18 mouse cellular contexts compared by ENCODE assay signal in the genomic region with DNA sequence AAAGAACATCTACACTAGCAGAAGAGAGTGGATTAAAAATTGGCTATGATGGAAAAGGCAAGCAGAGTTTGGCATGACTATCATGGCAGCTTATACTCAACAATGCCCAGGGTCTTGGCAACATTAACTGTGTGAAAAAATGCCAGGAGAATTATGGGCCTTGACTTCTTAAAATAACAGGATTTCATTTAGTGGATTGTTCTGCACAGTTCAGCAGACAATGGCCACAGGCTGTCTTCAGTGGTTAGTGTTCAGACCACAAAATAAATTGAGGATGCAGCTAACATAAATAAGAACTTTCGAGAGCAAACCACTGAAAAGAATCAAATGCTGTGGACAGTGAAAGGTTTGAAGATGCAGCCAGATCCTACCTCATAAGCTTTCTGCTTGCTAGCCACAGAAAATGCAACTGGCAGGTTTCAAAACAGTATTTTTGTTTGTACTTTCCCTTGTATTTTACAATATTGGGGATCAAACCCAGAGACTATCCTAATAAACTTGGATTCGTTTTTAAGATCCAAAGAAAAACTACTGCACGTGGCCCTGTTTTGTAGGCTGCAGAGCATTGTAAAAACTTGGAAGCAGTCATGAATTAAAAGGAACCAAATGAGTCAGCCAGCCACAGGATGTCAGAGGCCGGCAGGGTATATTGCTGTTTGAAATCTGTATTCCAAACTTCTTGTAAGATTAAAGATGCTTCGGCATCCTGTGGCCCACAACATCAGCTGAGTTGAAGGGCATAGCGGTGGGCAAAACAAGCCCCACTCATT.
DNase-seq lines count a peak whose midpoint lies in the region; TF ChIP-seq lines count a peak whose summit lies in the region.
"Had no signal": no experiment of that assay in that cellular context is flagged by ENCODE, and none has a peak within 500 bp of the region (broad histone marks: within the 10 kb centered on the region; RNA-seq: fewer than 3 reads in every experiment).

No protein-coding gene starts in this region.

- TF ChIP-seq POLR2A in embryonic fibroblast, embryonic 13.5 days (IDR thresholded peaks at IDR 0.05; ENCODE audit: low read depth, low read length) = no peak

- H3K4me1 ChIP-seq in embryonic fibroblast, embryonic 13.5 days (ENCODE audit: control insufficient read depth, insufficient read depth, low read length) = peaks cover 6% of the 10 kb centered on the region; the same call in 1 of the 2 replicates
- H3K4me1 ChIP-seq: limb, embryonic 13.5 days; liver, embryonic 15.5 days had no signal

- no peaks in the 10 kb centered on the region for H3K79me2 ChIP-seq in C2C12 (ENCODE audit: control insufficient read depth, insufficient read depth)

- intact Hi-C loops in gastrocnemius, adult 2 months (cut with DNase I) = no loop called here

- DNase-seq in gastrocnemius, adult 2 months = no peak
- DNase-seq in gastrocnemius, adult 18-20 months (ENCODE audit: low spot score) = no peak
- DNase-seq in 3T3-L1 (ENCODE audit: low read depth, low spot score) = peak; percentile 74
- DNase-seq in ovary, adult 18-20 months (ENCODE audit: low spot score) = no peak
- DNase-seq in gastrocnemius, postnatal 10 days = no peak
- DNase-seq: cerebellum, adult 11-12 months; gastrocnemius, postnatal 36 days; heart, postnatal 4 days; kidney, adult 8-10 months; kidney, postnatal 25 days; lung, postnatal 10 days; right cerebral cortex, postnatal 25 days; thymus, postnatal 14 days had no signal

- no peaks in the 10 kb centered on the region for H3K27me3 ChIP-seq in C2C12 (ENCODE audit: control insufficient read depth, insufficient read depth, insufficient read length)
- H3K27me3 ChIP-seq: limb, embryonic 13.5 days; liver, embryonic 15.5 days had no signal

- no peak for TF ChIP-seq CTCF in gastrocnemius, adult 2 months (IDR thresholded peaks at IDR 0.05)
- no peak for TF ChIP-seq CTCF in C2C12 (IDR thresholded peaks at IDR 0.05; ENCODE audit: control insufficient read depth, insufficient read depth, insufficient read length)
- no peak for TF ChIP-seq CTCF in embryonic fibroblast, embryonic 13.5 days (IDR thresholded peaks at IDR 0.05; ENCODE audit: borderline replicate concordance, insufficient read depth, low read length)

- H3K4me3 ChIP-seq in gastrocnemius, adult 2 months = no peak overlapping the region
- H3K4me3 ChIP-seq in C2C12 (ENCODE audit: insufficient read depth, poor library complexity, severe bottlenecking) = no peak overlapping the region
- H3K4me3 ChIP-seq in embryonic fibroblast, embryonic 13.5 days (ENCODE audit: insufficient read depth, low read length) = no peak overlapping the region
- H3K4me3 ChIP-seq: erythroblast, embryonic 14.5 days; limb, embryonic 13.5 days; liver, embryonic 15.5 days had no signal

- no peak overlapping the region for H3ac ChIP-seq in C2C12 (ENCODE audit: control insufficient read depth, insufficient read length, low read depth)

- no peaks in the 10 kb centered on the region for H3K36me3 ChIP-seq in C2C12 (ENCODE audit: control insufficient read depth, insufficient read depth)
- H3K36me3 ChIP-seq: limb, embryonic 13.5 days; liver, embryonic 15.5 days had no signal

- no peaks in the 10 kb centered on the region for H3K79me3 ChIP-seq in C2C12 (ENCODE audit: low read depth)

- peak overlapping the region; percentile 79 for H3K27ac ChIP-seq in gastrocnemius, adult 2 months
- H3K27ac ChIP-seq in embryonic fibroblast, embryonic 13.5 days (ENCODE audit: insufficient read depth, low read length) = peak overlapping the region; percentile 61
- H3K27ac ChIP-seq: limb, embryonic 13.5 days; liver, embryonic 15.5 days had no signal

TF ChIP-seq in C2C12, 6 proteins besides CTCF, POLR2A, EP300 and RAD21:
- TF ChIP-seq MYOG (IDR thresholded peaks at IDR 0.05; ENCODE audit: control insufficient read depth, extremely low read depth, insufficient read length) (no peak), USF1 (IDR thresholded peaks at IDR 0.05; ENCODE audit: low read depth) (no peak), FOSL1 (IDR thresholded peaks at IDR 0.05; ENCODE audit: insufficient read depth, low read length, poor library complexity, severe bottlenecking) (no peak), CEBPB (IDR thresholded peaks at IDR 0.05; ENCODE audit: low read depth) (no peak), MAX (IDR thresholded peaks at IDR 0.05) (peak; percentile 37)
